Mouse (Mus musculus): ENCODE data around the gene Axdnd1. TPM values are rescaled to one million over a fixed set of nuclear protein-coding genes. Genes with fewer than 3 reads are reported as not detected.
"Not testable (repeated sequence)": the region's sequence is repeated elsewhere in the genome, so short reads cannot be mapped to it uniquely, and the experiment has no call there.

Gene Axdnd1
- total RNA-seq, 2 experiments from 2014 or later = 0.88 to 0.91 TPM

GRCm38 (mm10) chr1:156437726-156438125 lies 16.8 kb upstream of the Axdnd1 start:
- no peak for DNase-seq (ENCODE audit: low spot score in 2 of 2)

GRCm38 (mm10) chr1:156437016-156437708 lies 16.2 kb upstream of the Axdnd1 start:
- no peak for DNase-seq (ENCODE audit: low spot score in 2 of 2)

- no peak for DNase-seq (ENCODE audit: low spot score in 2 of 2)
Measured at GRCm38 (mm10) chr1:156433497-156433896, 12.5 kb upstream of the Axdnd1 start.

DNA sequence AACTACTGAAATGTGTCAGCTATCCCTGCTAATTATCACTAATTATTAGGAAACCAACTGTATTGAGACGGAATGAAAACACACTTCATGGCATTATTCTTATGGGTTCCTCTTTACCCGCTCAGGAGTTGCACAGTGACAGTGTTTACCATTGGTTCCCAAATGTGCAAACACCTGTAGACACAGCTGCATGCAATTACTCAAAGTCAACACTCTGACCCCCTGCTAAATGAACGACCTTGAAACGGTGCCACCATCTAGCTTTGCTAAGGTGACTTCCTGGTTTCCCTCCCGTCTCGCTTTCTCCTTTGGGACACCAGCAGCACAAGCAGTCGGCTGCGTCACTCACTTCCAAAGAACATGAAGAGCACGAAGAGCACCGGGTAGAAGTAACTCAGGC lies 11.5 kb upstream of the Axdnd1 start:
- no peak for DNase-seq (ENCODE audit: low spot score in 2 of 2)

GRCm38 (mm10) chr1:156428434-156428833 lies 7.5 kb upstream of the Axdnd1 start:
- peak in 1 of 2 experiments; percentile 34 for DNase-seq (ENCODE audit: low spot score in 2 of 2)

GRCm38 (mm10) chr1:156425746-156426145 lies 4.8 kb upstream of the Axdnd1 start:
- DNase-seq (ENCODE audit: low spot score in 2 of 2) = no peak

GRCm38 (mm10) chr1:156424054-156424453 lies 3.1 kb upstream of the Axdnd1 start:
- DNase-seq (ENCODE audit: low spot score in 2 of 2) = no peak

DNA sequence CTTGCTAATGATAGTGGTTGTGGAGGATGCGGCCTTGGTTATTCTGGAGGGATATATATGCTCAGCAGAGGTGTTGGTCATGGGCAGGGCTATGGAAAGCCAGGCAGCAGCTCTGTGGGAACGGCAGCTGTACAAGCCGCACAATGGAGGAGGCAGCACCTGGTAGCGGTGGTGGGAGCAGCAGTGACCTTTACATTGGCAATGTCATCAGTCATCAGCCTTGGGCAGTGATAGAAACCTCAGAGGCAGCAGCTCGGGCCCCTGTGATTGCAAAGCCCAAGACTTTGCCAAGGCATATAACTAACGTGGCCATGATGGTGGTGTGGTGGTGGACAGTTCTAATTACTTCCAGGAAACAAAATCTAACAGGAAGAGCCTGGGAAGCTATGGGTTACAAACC lies 2.5 kb upstream of the Axdnd1 start:
- DNase-seq (ENCODE audit: low spot score in 2 of 2) = no peak

DNA sequence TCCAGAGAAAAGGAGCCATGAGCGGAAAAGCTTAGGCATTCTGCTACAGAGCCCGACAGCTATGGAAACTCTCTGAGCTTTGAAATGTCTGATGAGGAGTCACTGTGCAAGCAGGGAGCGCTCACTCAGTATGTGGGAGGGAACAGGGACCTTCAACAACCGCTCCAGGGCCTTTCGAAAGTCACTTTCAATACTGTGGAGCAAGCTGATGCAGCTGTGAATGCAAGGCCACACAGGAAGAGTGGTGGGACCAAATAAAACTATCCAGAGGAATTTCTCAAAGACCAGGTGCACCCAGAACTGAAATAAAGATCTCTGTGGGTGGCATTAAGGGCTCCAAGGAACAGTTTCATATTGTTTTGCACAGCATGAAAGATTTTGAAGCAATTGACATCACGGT lies 1.9 kb upstream of the Axdnd1 start:
- no peak for DNase-seq (ENCODE audit: low spot score in 2 of 2)

DNA sequence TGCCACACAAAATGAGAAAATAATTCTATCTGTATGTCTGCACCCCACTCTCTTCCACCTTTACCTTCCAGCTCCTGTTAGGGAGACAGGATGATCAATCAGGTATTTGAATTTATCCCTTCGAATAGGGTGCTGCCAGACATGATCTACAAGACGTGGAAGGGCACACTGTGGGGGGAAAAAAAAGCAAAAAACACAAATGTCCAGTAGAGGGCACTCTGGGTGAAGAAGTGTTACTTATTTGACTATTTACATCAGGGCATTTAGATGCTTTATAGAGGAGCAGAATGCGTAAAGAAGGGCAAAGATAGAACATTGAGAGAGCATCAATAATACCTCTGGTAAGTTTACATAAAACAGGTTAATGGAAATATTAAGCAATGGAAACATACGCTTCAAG lies 2.8 kb downstream of the Axdnd1 start:
- peak in 1 of 2 experiments; percentile 41 for DNase-seq (ENCODE audit: low spot score in 2 of 2)

DNA sequence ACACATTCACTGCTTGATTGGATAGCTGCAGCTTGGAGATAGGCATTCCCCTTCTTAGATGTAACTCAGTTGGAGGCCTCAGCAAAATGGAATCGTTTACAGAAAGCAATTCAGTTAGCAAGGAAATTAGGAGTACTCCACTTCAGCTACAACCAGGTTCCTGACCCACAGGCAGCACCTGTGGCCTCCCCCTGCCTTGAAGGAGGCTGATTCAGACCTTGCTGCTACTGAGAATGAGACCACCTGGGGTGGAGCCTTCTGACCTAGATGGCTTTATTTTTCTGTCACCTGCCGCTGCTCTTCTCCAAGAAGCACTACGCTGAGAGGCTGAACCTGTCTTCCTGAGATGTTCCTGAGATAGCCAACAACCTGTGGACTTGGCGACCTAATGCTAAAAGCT lies 12.4 kb downstream of the Axdnd1 start:
- no peak for DNase-seq (ENCODE audit: low spot score in 2 of 2)

DNA sequence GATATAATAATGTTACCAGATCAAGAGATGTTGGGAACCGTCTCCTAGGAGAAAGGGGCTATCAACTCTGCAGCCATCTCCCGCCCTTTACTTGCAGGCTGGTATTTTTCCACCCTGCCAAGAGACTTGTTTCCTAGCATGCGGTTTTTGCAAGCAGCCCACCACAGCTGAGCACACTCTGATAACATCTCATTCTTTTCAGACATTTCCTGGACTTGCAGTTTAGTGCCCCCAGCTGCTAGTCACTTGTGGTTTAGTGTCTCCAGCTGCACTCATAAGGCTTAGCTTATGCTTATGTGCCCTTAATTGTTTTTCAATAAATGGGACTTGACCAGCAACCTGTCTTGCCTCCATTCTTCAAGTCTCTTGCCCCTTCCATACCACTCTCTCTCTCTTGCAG lies 13.0 kb downstream of the Axdnd1 start:
- no peak for DNase-seq (ENCODE audit: low spot score in 2 of 2)

GRCm38 (mm10) chr1:156403251-156403650 lies 17.7 kb downstream of the Axdnd1 start:
- no peak for DNase-seq (ENCODE audit: low spot score in 2 of 2)

GRCm38 (mm10) chr1:156402491-156402890 lies 18.5 kb downstream of the Axdnd1 start:
- no peak for DNase-seq (ENCODE audit: low spot score in 2 of 2)

DNA sequence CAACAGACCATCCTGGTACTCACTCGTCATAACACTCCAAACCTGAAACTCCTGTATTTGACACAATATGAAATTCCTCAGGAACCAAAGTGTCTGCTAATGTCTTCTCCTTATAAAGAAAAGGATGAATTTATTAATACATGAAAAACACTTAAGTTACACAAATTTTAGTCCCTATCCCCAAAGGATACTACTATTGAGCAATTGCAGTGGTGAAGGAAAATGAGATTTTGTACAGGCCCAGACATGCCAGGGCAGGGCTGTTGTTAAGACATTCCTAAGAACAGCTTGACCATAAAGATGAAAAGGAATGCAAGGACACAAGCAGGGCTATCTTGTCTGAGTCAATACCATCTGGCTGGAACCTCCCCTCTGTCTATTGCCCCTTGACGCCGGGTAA lies 20.8 kb downstream of the Axdnd1 start:
- DNase-seq (ENCODE audit: low spot score in 2 of 2) = not testable (repeated sequence)

GRCm38 (mm10) chr1:156393148-156393547 lies 27.8 kb downstream of the Axdnd1 start:
- DNase-seq (ENCODE audit: low spot score in 2 of 2) = no peak

- DNase-seq (ENCODE audit: low spot score in 2 of 2) = no peak
Measured at GRCm38 (mm10) chr1:156386880-156387279, 34.1 kb downstream of the Axdnd1 start.

- no peak for DNase-seq (ENCODE audit: low spot score in 2 of 2)
Measured at GRCm38 (mm10) chr1:156386232-156386631, 34.7 kb downstream of the Axdnd1 start.

DNA sequence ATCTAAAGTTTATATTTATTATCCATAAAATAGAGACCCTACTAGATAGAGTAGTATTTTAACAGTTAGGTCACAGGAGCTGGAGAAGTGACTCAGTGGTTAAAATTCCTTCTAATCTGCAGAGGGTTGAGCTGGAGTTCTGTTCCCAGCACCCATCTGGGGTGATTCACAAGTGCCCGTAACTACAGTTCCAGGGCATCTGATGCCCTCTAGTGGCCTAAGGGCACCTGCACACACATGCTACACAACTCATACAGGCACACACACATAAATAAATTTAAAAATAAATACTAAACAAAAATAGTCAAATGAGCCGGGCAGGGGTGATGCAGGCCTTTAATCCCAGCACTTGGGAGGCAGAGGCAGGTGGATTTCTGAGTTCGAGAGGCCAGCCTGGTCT lies 39.7 kb downstream of the Axdnd1 start:
- DNase-seq (ENCODE audit: low spot score in 2 of 2) = no peak

- no peak for DNase-seq (ENCODE audit: low spot score in 2 of 2)
Measured at GRCm38 (mm10) chr1:156365740-156366139, 55.2 kb downstream of the Axdnd1 start, which contains the start of gene Gm2000. Gene Gm2000, plus strand, starts transcription at chr1:156366040.

GRCm38 (mm10) chr1:156352466-156352865 lies 68.5 kb downstream of the Axdnd1 start:
- no peak for DNase-seq (ENCODE audit: low spot score in 2 of 2)

DNA sequence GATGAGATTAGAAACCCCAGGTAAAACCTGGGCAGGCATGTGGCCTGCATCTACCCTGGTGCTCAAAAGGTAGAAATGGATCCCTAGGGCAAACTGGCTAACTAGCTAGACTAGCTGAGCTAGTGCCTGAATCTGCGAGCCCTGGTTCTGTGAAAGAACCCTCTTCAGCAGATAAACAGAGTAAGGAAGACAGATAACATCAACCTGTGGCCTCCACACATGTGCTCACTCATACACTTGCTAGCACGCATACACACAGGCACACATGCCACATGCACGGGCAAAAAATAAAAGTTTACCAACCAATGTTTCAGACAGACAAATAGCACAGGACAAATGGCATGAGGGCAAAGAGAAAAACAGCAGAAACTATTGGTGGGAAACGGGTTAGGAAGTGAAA lies 70.5 kb downstream of the Axdnd1 start:
- DNase-seq (ENCODE audit: low spot score in 2 of 2) = no peak

DNA sequence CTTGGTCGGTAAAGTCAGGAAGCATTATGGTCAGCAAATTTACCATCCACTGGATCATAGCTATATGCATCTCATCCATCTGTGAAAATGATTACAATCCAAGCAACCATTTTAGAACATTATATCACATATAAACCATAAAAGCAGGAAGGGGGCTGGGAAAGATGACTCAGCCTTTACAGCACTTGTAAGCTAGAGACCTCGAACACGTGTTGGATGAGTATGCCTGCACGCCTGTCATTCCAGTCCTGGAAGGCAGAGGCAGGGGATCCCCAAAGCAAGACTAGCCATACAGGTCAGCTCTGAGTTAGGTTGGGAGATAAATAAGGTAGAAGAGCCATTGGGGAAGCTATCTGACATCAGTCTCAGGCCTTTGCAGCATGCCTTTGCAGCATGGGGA lies 71.9 kb downstream of the Axdnd1 start:
- no peak for DNase-seq (ENCODE audit: low spot score in 2 of 2)

Measured in layer of hippocampus, postnatal 14 days (tissue).